Mouse (Mus musculus): ENCODE results near the gene Il2. TPM values are rescaled to one million over a fixed set of nuclear protein-coding genes. Genes with fewer than 3 reads are reported as not detected.

The Il2 gene
- 0.18 and 0.35 TPM in 2 replicates for polyA plus RNA-seq (2016; fragmentation: Nextera tagmentation; extraction: Ambion mirVana)

DNA sequence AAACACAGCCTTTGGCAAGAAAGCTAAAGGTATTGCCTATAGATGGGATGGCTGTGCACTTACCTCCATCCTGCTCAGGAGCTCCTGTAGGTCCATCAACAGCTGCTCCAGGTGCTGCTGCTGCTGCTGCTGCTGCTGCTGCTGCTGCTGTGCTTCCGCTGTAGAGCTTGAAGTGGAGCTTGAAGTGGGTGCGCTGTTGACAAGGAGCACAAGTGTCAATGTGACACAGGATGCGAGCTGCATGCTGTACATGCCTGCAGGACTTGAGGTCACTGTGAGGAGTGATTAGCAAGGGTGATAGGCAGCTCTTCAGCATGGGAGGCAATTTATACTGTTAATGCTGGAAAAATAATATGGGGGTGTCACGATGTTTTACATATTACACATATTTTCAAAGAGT is at the start of gene Il2:
TSS of gene Il2 (minus strand) at position 305 of the 400 bp plus-strand sequence.
- no peaks in the 10 kb centered on the region for H3K9me3 ChIP-seq
- no peak for DNase-seq (ENCODE audit: low spot score)
- no peak within 1 kb of the TSS for H3K27ac ChIP-seq
- no peaks in the 10 kb centered on the region for H3K36me3 ChIP-seq
- no peaks in the 10 kb centered on the region for H3K27me3 ChIP-seq (ENCODE audit: insufficient read depth, poor library complexity, severe bottlenecking)
- 91% methylated on average over 4 of the region's 4 CpGs for WGBS
- no peak within 1 kb of the TSS for H3K4me3 ChIP-seq
- H3K4me1 ChIP-seq (replicated peaks) = no peaks in the 10 kb centered on the region

GRCm38 (mm10) chr3:37174711-37175572 is 49.2 kb upstream of the Il2 start:
- WGBS = 75% methylated on average over 10 of the region's 10 CpGs
- Histone ChIP-seq H3K4me1 (replicated peaks) (no peaks in the 10 kb centered on the region), H3K9me3 (0 out of 2 replicates have a peak, but pooled peaks cover 2% of the 10 kb centered on the region), H3K27ac (no peak overlapping the region), H3K4me3 (no peak overlapping the region), H3K27me3 (ENCODE audit: insufficient read depth, poor library complexity, severe bottlenecking) (no peaks in the 10 kb centered on the region), H3K36me3 (no peaks in the 10 kb centered on the region)
- DNase-seq (ENCODE audit: low spot score) = no peak

DNA sequence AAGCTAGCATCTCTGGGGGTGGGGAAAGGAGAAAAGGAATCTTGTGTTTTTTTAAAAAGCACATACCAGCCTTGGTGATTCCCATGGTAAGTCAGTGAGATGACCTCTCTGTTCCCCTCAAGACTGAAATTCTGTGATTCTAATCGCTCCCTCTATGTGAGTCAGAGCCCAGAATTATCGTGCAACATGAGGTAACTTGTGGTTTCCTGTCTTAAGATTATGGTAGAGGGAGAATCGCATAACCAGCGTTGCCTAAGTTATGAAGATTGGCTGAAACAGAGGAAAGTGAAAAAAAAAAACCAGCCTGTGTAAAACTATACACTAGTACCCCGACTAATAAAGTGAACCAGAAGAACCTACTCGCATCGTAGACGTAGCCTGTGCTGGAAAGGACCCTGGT is 47.5 kb upstream of the Il2 start:
- Histone ChIP-seq H3K9me3 (0 out of 2 replicates have a peak, but pooled peaks cover 2% of the 10 kb centered on the region), H3K27me3 (ENCODE audit: insufficient read depth, poor library complexity, severe bottlenecking) (no peaks in the 10 kb centered on the region), H3K27ac (no peak overlapping the region), H3K4me3 (no peak overlapping the region), H3K36me3 (no peaks in the 10 kb centered on the region), H3K4me1 (replicated peaks) (no peaks in the 10 kb centered on the region)
- WGBS = 88% methylated on average over 8 of the region's 8 CpGs
- DNase-seq (ENCODE audit: low spot score) = no peak

- no peak for DNase-seq (ENCODE audit: low spot score)
- Histone ChIP-seq H3K9me3 (0 out of 2 replicates have a peak, but pooled peaks cover 2% of the 10 kb centered on the region), H3K4me3 (no peak overlapping the region), H3K27me3 (ENCODE audit: insufficient read depth, poor library complexity, severe bottlenecking) (no peaks in the 10 kb centered on the region), H3K4me1 (replicated peaks) (no peaks in the 10 kb centered on the region), H3K36me3 (no peaks in the 10 kb centered on the region), H3K27ac (no peak overlapping the region)
- 87% methylated on average over 2 of the region's 2 CpGs for WGBS
Observed at GRCm38 (mm10) chr3:37169283-37169682, 43.5 kb upstream of the Il2 start.

- Histone ChIP-seq H3K4me1 (replicated peaks) (no peaks in the 10 kb centered on the region), H3K36me3 (no peaks in the 10 kb centered on the region), H3K27ac (no peak overlapping the region), H3K9me3 (no peaks in the 10 kb centered on the region), H3K4me3 (no peak overlapping the region), H3K27me3 (ENCODE audit: insufficient read depth, poor library complexity, severe bottlenecking) (no peaks in the 10 kb centered on the region)
- 85% methylated on average over 4 of the region's 4 CpGs for WGBS
- DNase-seq (ENCODE audit: low spot score) = no peak
Observed at GRCm38 (mm10) chr3:37161096-37161495, 35.3 kb upstream of the Il2 start.

GRCm38 (mm10) chr3:37158246-37158645 is 32.5 kb upstream of the Il2 start:
- H3K36me3 ChIP-seq = no peaks in the 10 kb centered on the region
- 90% methylated on average over 3 of the region's 3 CpGs for WGBS
- no peaks in the 10 kb centered on the region for H3K27me3 ChIP-seq (ENCODE audit: insufficient read depth, poor library complexity, severe bottlenecking)
- H3K4me3 ChIP-seq = no peak overlapping the region
- H3K4me1 ChIP-seq (replicated peaks) = no peaks in the 10 kb centered on the region
- H3K9me3 ChIP-seq = no peaks in the 10 kb centered on the region
- no peak for DNase-seq (ENCODE audit: low spot score)
- no peak overlapping the region for H3K27ac ChIP-seq

DNA sequence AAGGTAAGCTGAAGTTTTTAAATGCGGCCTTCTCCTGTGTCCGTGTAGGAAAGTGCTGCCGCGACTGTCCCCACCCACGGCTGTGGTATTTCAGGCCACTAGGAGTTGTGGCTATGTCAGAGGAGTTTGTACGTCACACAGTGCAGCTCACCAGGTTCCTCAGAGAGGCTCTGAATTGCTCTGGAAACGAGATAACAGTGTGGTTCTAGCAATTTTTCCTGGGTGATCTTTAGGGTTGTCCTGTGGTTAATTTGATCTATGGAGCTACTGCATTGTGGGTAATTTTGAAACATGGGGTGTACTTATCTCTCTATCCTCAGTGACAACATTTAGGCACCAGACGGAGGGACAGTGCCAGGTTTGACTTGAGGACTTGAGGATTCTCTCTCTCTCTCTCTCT is 31.3 kb upstream of the Il2 start:
- H3K9me3 ChIP-seq = no peaks in the 10 kb centered on the region

DNA sequence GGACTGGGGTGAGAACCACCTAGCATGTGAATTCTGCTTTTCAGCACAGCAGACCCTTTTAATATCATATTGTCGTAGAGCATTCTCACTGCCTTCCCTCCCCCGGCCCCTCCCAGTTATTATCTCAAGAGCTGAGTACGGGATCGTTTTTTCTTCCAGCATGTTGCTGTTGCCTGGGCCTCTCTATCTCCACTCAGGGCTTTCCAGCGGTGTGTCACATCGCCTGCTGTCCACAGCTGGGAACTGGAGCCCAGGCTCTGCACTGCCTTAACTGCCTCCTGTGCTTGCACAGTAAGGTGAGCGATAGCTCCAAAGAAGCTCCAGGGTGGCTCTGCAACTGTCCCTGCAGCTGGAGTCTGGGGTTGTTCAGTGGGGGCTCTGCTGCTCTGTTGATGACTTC is 28.6 kb upstream of the Il2 start:
- H3K4me1 ChIP-seq (replicated peaks) = no peaks in the 10 kb centered on the region
- H3K27ac ChIP-seq = no peak overlapping the region
- H3K4me3 ChIP-seq = no peak overlapping the region
- WGBS = 85% methylated on average over 7 of the region's 7 CpGs
- no peak for DNase-seq (ENCODE audit: low spot score)
- no peaks in the 10 kb centered on the region for H3K36me3 ChIP-seq
- H3K9me3 ChIP-seq = no peaks in the 10 kb centered on the region
- no peaks in the 10 kb centered on the region for H3K27me3 ChIP-seq (ENCODE audit: insufficient read depth, poor library complexity, severe bottlenecking)

More for the DNA sequence above, 31.3 kb upstream of the Il2 start:
- DNase-seq (ENCODE audit: low spot score) = no peak
- WGBS = 71% methylated on average over 8 of the region's 8 CpGs
- Histone ChIP-seq H3K36me3 (no peaks in the 10 kb centered on the region), H3K27me3 (ENCODE audit: insufficient read depth, poor library complexity, severe bottlenecking) (no peaks in the 10 kb centered on the region), H3K4me3 (no peak overlapping the region), H3K4me1 (replicated peaks) (no peaks in the 10 kb centered on the region), H3K27ac (no peak overlapping the region)

DNA sequence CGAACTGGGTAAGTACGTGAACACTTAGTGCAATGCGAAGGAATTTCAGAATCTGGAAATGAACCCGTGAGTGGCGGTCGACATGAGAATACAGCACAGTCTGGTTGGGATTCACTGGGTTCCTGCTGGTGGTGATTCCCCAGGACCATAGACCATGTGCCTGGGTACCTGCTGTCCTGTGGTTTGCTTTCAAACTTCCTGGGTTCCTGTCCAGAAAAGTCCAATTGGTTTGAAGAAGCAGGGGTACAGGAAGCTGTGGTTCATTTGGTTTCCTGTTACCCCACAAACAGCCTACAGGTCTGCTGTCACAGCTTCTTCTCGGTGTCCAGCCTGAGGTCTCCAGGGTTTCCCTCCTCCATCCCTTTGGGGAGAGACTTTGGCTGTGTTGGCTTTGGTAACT is 27.2 kb upstream of the Il2 start:
- Histone ChIP-seq H3K4me1 (replicated peaks) (no peaks in the 10 kb centered on the region), H3K4me3 (no peak overlapping the region), H3K36me3 (no peaks in the 10 kb centered on the region), H3K27ac (no peak overlapping the region), H3K27me3 (ENCODE audit: insufficient read depth, poor library complexity, severe bottlenecking) (no peaks in the 10 kb centered on the region), H3K9me3 (no peaks in the 10 kb centered on the region)
- DNase-seq (ENCODE audit: low spot score) = no peak
- 92% methylated on average over 7 of the region's 7 CpGs for WGBS

- H3K9me3 ChIP-seq = no peaks in the 10 kb centered on the region
- no peaks in the 10 kb centered on the region for H3K36me3 ChIP-seq
- H3K4me1 ChIP-seq (replicated peaks) = no peaks in the 10 kb centered on the region
- no peak overlapping the region for H3K4me3 ChIP-seq
- DNase-seq (ENCODE audit: low spot score) = no peak
- WGBS = 90% methylated on average over 10 of the region's 10 CpGs
- H3K27ac ChIP-seq = no peak overlapping the region
- H3K27me3 ChIP-seq (ENCODE audit: insufficient read depth, poor library complexity, severe bottlenecking) = no peaks in the 10 kb centered on the region
Observed at GRCm38 (mm10) chr3:37152274-37152673, 26.5 kb upstream of the Il2 start.

GRCm38 (mm10) chr3:37146810-37147209 is 21.1 kb upstream of the Il2 start:
- Histone ChIP-seq H3K27me3 (ENCODE audit: insufficient read depth, poor library complexity, severe bottlenecking) (no peaks in the 10 kb centered on the region), H3K27ac (no peak overlapping the region), H3K4me1 (replicated peaks) (no peaks in the 10 kb centered on the region), H3K4me3 (no peak overlapping the region), H3K36me3 (no peaks in the 10 kb centered on the region), H3K9me3 (no peaks in the 10 kb centered on the region)
- no peak for DNase-seq (ENCODE audit: low spot score)
- WGBS = 90% methylated on average over 7 of the region's 7 CpGs

GRCm38 (mm10) chr3:37146406-37146805 is 20.6 kb upstream of the Il2 start:
- Histone ChIP-seq H3K27me3 (ENCODE audit: insufficient read depth, poor library complexity, severe bottlenecking) (no peaks in the 10 kb centered on the region), H3K4me1 (replicated peaks) (no peaks in the 10 kb centered on the region), H3K27ac (no peak overlapping the region), H3K36me3 (no peaks in the 10 kb centered on the region), H3K9me3 (no peaks in the 10 kb centered on the region), H3K4me3 (no peak overlapping the region)
- 59% methylated on average over 8 of the region's 8 CpGs for WGBS
- DNase-seq (ENCODE audit: low spot score) = no peak

GRCm38 (mm10) chr3:37144979-37145378 is 19.2 kb upstream of the Il2 start:
- no peak for DNase-seq (ENCODE audit: low spot score)
- no peak overlapping the region for H3K4me3 ChIP-seq
- H3K9me3 ChIP-seq = no peaks in the 10 kb centered on the region
- no peak overlapping the region for H3K27ac ChIP-seq
- H3K27me3 ChIP-seq (ENCODE audit: insufficient read depth, poor library complexity, severe bottlenecking) = no peaks in the 10 kb centered on the region
- 57% methylated on average over 1 of the region's 1 CpGs for WGBS
- H3K36me3 ChIP-seq = no peaks in the 10 kb centered on the region
- H3K4me1 ChIP-seq (replicated peaks) = no peaks in the 10 kb centered on the region
